Mouse (Mus musculus): Measurements from ENCODE around the gene Tspan12.
A peak's percentile ranks its signal among the peaks of the same experiment; 100 is the strongest.
"Not testable (repeated sequence)": the region's sequence is repeated elsewhere in the genome, so short reads cannot be mapped to it uniquely, and the experiment has no call there.

Tspan12 gene

DNA sequence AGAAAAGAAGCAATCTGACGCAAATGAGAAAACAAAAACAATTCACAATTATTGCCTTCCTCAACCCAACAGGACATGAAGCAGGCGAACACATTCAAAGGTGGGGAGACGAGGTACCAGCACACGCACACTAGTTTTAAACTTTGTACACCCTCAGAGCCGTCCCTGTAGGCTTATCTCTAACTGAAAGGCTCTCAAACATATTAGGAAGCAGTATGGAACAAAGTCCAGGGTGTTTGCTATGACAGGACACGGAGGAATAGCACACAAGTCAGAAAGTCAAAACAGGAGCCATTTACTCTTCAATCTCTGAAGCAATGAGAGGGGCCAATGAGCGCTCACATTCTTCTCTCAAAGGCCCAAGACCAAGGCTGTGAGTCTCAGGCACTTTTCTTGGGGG is 24.3 kb downstream of the Tspan12 start:
- DNase-seq, result no peak

DNA sequence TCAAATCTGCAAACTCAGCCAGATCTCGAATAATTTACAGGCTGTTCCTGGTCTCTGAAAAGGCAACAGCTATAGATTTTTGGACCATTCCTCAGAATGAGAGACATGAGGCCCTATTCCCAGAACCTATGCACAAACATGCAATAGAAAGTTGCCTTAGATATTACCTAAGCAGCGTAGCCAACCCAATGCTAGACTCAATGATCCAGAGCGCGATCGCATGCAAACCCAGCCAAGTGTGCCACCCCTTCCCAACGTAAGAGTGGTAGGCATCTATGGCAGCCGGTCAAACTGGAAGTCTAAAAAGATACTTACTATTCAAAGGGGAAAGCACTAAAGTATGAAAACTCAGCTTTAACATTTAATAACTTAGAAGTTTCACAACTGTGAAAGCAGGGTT is 28.6 kb downstream of the Tspan12 start:
- DNase-seq, result no peak

DNA sequence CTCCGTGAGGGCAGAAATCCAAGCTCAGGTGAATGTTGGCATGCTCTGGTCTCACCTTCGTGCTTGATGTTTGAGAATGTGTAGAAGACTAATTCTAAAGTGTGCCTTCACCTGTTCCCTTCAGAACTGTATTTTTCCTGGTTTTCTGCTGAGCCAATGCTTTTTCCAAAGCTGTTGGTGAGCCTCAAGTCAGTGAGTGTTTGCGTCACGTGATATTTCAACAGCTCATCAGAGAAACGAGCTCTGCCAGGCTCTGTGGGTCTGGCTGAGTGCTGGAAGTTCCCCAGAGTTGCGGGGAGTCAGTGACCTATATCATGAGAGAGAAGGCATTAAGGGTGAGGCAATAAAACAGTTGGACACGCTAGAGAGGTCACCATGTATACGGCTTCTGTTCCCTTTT is 29.0 kb downstream of the Tspan12 start:
- no peak for DNase-seq

DNA sequence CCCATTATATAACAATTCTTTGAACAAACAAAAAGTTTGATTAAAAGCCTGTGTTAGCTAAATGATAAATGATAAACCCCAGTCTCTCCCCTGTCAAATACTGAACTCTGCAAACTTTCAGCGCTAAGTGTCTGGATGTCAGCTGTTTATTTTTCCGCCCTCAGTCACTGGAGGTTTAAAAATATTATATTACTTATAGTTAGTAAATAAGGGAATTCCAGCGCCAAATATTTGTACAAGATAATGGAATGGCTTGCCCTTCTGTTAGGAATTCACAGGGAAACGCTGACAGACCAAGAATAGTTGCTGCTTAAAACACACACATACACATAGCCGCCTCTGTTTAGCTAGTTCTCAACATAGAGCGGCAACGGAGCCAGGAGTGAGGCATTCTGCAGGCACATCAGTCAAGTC is 29.6 kb downstream of the Tspan12 start:
- DNase-seq, result no peak

DNA sequence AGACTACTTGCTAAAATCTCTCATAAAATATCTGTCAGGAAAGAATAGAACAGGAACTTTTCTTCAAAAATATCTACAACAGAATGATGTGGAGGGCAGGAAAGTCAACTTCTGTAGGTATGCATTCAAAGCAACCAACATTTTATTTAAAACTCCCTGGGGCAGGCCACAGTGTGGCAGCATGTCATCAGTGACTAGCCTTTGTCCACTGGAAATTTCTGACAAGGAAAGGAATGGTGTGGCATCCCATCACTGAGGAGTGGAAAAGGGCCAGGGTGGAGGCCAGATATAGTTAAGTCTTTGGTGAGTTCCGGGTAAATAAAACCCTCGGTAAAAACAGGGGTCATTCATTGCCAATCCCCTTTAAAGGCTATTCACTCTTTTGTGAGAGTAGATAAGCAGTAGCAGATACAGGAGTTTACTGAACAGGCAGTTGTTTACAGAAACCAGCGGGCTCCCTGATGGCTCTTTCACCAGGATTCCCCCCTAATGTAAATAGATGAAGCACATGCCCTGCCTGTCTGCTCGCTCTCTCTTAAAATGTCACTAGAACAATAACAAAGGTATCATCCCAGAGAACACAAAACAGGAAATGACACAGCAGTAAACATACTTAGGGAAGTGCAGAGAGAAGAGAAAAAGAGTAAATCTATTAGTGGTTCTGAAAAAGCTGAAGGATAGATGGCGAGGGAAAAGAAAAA is 34.1 kb downstream of the Tspan12 start:
- DNase-seq, result no peak

DNA sequence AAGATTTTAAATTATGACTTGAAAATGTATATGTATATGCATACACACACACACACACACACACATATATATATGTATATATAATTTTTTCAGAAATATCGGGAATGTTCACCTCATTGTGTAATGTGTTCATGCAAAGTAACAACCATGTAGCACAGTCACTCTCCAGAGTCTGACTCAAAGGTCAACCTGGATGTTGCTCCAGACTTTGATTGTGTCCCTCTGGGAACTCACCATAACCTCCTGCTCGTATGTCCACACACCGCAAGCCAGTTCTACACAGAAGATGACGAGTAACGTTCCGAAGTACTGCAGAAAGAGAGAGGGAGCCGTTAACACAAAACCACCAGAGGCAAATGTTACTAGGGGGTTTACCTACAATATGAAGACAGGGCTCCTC is 46.3 kb downstream of the Tspan12 start:
- no peak for DNase-seq

DNA sequence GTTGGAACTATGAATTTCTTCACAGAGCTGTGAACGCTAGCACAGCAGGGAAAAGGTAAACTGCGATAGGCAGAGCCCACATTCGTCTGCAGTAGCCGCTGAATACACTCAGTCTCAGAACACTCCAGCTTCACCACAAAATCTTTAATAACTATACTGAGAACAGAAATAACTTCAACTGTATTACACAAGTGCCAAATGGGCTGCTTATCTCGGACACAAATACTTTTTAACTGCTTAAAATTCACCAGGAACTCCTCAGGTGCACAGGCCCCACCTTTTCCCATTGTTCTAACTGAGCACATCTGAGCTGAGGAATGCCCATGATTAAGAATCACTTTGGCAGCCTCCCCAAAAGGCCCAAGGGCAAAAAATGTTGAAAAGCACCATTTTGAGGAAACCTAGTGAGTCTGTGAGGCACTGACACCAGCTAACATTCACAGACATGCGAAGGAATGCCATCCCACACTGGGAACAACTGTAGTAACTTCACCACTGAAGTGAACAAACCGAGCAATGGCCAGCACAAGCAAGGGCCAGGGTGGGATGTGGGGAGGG is 47.2 kb downstream of the Tspan12 start:
- DNase-seq, result no peak

DNA sequence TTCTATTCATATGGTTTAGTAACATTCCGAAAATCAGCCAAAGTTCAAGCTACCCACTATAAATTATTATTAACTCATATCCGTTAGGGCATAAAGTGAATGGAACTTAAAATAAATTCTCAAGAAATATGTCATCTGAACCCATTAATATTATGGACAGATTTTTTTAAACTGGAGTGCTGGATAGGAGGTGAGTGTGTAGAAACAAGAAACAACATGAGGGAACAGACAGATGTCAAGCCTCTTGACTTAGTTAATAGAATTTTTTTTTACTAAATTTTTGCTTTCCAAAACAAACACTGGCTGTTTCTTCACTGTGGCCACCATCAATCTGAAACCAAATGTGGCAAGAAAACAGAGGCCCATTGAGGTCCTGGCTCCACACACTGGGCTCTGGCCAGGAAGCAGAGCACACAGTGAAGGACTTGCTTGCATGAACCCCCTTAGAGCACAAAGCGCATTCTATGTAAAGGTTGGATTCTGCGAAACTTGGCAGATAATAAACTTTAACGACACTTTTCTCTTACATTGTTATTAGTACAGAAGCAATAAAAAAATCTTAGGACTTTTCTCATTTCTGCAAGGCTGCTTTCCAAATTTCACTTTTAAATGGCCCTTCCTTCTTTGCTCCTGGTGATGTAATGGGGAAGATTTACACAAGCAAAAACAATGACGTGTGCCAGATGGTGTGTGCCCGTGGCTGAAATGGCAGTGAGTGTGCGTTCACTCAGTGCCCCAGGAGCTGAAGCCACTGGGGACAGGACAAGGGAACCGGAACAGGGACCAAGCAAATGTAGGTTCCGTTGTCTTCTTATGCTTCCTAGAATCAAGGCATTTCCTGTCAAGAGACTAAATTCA is 48.6 kb downstream of the Tspan12 start:
- no peak for DNase-seq

DNA sequence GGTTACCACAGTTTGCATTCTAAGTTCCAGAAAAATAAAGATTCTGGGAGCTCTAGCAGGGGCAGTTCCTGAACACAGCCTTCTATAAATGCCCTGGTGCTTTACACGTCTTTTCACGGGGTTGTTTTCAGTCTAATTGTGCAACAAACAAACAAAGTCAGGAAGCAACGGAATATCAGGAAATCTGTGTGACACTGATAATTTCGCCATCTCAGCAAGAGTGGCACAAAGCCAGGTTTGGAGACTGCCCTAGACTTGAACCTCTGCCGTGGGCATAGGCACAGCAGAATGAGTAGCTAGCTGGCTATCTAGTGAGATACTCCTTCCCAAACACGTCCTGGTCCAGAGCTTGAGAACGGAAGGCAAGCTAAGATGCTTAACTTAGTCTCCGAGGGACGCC is 53.7 kb downstream of the Tspan12 start:
- DNase-seq, result no peak

DNA sequence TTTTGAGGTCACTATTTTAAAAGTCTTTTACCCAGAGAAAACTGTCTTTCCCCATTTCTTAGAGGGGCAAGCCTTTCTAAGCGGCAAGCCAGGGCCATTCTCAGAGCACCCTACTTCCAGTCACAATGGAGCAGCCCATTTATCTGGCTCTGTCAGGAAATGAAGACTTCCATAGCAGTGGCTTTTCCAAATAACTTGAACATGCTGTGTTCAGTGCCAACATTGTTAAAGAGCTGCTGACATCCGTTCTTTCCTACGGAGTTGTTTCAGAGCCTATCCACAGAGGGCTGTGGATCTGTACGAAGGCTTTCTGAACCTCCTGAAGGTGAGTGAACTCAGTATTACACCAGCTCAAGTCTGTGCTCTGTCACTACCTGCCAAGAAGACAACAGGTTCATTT is 55.2 kb downstream of the Tspan12 start:
- DNase-seq, result no peak

DNA sequence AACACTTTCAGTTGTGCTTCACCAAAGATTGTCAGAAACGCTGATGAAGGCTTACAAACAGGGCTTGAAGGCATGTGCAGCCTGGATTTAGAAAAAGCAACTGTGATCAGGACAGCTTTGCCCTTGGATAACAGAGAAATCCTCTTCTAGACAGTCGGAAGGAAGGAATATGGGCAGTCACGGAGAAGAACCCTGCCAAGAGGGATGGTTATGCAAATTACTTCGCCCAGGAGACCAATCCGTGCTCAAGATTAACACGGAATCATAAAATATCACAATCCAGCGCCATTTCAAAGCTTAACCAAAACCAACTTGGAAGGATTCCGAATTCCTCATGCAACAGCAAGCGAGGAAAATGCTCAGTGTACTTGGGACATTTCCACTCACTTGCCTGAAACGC is 55.9 kb downstream of the Tspan12 start:
- no peak for DNase-seq

DNA sequence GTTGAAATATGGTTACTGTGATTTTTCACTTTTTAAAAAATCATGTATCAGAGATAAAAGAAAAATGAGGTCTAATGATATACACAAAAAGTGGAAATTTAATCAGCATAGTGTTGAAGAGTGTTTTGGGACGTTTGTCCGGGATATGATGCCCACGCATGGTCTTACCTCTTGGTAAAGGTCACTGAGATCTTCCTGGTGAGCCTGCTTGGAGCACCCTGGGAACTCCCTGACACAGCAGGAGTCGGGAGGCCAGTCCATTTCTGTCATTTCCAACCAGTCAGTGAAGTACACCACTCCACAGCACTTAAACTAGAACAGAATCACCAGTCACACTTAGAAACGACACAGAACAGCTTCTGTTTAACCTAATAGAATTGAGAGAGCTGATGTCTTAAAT is 56.9 kb downstream of the Tspan12 start:
- DNase-seq, result no peak

DNA sequence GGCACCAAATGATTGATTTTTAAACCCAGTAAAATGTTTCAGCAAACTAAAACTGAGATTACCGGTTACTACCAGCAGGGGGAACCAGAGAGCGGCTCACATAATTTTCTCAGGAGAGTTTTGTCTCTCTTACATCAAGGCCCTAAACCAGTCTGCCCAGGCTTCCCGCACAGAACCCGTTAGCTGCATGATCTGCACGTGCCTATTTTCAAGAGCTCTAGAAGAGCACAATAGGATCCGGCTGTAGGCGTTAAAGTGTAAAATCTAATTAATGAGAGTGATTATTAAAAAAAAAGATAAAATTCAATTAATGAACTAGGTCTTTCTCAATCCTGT is 57.3 kb downstream of the Tspan12 start:
- peak; percentile 18 for DNase-seq

DNA sequence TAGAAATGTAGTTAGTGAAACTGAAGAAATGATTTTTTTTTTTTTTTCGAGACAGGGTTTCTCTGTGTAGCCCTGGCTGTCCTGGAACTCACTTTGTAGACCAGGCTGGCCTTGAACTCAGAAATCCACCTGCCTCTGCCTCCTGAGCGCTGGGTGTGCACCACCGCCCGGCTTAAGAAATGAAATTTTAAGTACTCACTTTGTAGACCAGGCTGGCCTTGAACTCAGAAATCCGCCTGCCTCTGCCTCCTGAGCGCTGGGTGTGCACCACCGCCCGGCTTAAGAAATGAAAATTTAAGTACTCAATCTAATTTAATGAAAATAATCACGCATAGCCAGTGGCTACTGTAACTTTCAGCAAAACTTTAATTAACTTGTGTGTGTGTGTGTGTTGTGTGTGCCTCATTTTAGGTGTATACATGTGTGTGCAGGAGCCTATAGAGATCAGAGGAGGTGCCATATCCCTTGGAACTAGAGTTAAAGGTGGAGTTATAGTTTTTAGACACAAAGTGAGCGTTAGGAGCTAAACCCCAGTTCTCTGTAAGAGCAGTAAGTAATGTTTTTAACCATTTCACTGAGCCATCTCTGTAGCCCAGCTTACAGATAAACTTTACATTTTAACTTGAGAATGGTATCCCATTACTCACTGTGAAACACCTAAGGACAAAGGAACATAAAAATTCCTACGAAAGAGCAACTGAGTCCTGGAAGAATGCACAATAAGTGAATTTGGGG is 57.8 kb downstream of the Tspan12 start:
- DNase-seq, result no peak

DNA sequence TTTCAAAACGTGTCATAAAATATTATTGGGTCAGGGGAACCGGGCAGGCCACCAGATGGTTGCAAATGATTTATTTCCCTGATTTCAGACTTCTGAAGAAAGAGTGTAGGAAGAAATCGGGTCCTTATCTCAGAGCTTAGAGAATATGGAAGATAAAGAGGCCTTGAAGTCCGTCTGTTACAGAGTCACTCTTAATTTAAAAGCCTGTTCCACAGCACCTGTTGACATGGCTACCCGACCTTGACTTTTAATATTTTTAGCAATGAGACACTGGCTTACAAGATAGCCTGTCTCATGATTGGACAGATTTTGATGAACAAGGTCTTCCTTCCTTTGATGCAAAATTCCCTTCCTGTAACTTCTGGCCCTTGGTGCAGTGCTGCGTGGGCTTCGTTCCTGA is 61.0 kb downstream of the Tspan12 start:
- no peak for DNase-seq

DNA sequence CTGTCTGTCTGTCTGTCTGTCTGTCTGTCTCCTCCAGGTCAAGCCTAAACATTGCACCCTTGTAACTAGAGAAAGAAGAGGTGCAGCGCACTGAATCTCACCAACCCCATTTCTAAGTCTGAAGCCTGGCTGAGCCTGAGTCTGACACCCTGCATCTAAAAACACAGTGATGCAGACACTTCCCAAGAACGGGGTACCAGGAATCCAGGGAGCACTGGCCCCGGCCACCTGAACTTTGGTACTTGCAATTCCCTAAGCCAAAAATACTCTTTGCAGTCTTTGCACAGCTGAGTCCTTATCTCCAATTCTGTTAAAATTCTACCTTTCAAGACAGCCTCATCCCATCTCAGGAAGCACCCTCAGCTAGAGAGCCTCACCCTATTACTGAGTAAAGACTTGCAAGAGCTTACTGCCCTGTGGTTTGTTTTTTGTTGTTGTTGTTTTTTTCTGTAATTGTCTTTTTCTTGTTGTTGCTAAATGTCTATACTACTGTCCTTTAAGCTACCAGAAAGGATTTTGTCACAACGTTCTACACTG is 61.7 kb downstream of the Tspan12 start:
- no peak for DNase-seq

DNA sequence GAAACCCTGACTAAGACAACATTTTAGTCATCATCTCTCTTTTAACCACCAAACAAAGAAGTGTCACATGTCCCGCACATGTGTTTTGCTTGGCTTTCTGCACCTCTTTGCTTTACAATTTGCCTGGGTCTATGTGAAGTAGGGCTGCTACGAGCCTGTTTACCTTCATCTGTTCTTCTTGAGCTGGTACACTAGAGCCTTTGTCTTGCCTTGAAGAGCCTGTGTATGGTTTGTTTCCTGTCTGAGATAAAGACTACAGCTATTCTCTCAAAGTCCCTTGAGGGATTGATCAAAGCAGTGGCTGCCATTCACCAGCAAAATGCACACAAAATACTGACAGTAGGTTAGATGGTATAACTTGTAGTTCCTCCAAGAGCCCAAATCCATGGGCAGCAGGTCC is 62.3 kb downstream of the Tspan12 start:
- no peak for DNase-seq

DNA sequence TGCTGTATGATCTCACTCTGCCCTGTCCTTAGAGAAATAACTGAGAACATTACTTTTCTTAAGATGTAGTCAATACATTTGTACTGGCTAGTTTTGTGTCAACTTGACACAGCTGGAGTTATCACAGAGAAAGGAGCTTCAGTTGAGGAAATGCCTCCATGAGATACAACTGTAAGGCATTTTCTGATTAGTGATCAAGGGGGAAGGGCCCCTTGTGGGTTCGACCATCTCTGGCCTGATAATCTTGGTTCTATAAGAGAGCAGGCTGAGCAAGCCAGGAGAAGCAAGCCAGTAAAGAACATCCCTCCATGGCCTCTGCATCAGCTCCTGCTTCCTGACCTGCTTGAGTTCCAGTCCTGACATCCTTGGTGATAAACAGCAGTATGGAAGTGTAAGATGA is 62.7 kb downstream of the Tspan12 start:
- DNase-seq, result not testable (repeated sequence)

DNA sequence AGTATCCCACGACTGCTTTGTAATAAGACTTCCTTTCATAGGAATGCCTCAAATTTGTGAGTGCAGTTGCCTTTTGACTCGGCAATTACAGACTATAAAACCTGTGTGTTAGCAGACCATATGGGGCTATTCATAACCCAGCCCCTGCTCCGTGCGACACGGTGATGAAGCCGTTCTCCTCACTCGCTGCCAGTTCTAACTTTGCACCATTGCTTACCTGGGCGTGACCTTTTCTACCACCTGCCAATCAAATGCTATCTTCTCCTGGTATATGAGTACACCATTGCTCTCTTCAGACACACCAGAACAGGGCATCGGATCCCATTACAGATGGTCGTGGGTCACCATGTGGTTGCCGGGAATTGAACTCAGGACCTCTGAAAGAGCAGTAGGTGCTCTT is 64.6 kb downstream of the Tspan12 start:
- no peak for DNase-seq

DNA sequence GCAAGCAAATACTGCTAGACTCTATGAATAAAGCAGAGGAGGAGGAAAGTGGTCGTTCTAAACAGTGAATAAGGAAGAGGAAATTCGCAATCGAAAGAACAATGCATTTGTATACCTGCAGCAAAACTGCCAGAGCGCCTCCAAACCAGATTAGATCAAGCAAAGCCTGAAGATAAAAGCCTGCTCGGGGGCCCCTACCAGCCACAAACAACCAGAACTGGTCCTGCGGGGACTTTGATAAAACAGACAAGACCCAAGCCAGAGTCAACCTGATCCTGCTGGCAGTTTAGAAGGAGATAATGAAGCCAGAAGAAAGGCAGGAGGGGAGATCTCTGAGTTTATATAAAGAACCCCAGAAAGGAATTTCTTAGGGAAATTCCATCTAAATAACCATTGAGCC is 65.0 kb downstream of the Tspan12 start:
- DNase-seq, result no peak

DNA sequence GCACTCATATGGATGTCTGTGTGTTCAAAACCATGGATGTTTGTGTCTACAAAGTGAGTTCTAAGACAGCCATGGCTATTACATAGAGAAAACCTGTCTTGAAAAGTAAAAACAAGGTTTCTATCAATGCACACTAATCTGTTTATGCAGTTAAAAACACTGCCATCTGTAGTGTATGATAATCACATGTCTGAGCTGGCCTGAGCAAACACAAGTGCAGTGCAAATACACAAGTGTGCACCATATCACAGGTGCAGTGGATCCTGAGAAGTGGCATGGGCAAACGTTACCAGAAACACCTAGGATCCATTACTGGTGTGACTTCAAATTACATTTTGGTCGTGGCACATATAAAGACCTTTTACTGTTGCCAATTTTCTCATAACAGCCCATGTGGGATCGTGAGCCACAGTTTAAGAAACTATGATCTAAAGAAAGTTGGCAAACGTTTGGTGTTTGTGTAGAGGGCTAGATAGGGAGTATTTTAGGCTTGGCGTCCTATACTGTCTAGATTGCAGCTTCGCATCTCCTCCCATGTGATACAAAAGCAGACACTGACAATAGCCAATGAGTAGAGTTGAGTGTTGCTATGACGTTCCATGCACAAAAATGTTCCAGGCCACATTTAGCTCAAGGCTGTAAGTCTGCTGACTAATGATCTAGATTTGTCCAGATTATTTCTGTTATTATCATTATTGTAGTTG is 78.0 kb downstream of the Tspan12 start:
- DNase-seq, result no peak

DNA sequence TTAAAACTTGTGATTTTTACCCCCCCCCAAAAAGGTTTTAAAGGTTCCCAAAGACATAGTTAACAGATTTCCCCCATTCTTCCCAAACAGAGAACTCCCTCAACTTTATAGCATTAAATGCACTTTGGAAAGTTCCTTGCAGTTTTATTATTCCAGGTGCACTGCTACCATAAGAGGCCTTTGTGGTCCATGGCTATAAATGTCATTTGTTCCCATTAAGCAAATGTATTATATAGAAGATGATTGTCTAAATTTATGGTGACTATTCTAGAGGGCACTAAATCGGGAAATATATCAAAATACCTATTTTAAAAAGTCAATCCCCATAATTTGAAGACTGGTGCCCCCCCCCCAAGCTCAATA is 82.9 kb downstream of the Tspan12 start:
- DNase-seq, result no peak
